Mouse (Mus musculus) heart, postnatal 0 days (tissue): Measurements from ENCODE around the gene Stc2.

Experiments used
- CTCF ChIP-seq: IDR thresholded peaks from 2 replicates; pipeline ENCODE4 v1.5.1; 2016; ENCODE audit warnings: antibody characterized with exemption, control low read depth, low read depth
- EP300 ChIP-seq: IDR thresholded peaks from 2 replicates; pipeline ENCODE4 v1.6.1; 2016; ENCODE audit warnings: antibody characterized with exemption, low read depth

- no peak for TF ChIP-seq EP300
- TF ChIP-seq CTCF: no peak
These were observed 28.7 kb upstream of the Stc2 start for GRCm38 (mm10) chr11:31398604-31399003.
